Mouse (Mus musculus): ENCODE measurements at regions not wholly inside any gene's neighbourhood (a gene's known extent, or its start where the extent isn't known, plus 50 kb on each side); places are given as distances from the start of the nearest gene placed in this dataset.

GRCm38 (mm10) chr3:27046313-27046712, 107.4 kb downstream of the Ect2 start:
- no peak overlapping the region for H3K9ac ChIP-seq (ENCODE audit: control insufficient read depth, low read depth, low read length, poor library complexity, severe bottlenecking)
- TF ChIP-seq CTCF (IDR thresholded peaks at IDR 0.05 in 2 of 3, conservative IDR thresholded peaks at IDR 0.05 in 1 of 3; ENCODE audit: control insufficient read depth in 1 of 3, insufficient read depth in 1 of 3, low read depth in 2 of 3, low read length in 3 of 3, poor library complexity in 1 of 3, severe bottlenecking in 1 of 3) (no peak), KAT2A (conservative IDR thresholded peaks at IDR 0.05; ENCODE audit: low read depth, low read length) (no peak), USF2 (IDR thresholded peaks at IDR 0.05; ENCODE audit: borderline replicate concordance in 1 of 2, insufficient read depth in 1 of 2, low read depth in 1 of 2, low read length in 2 of 2) (no peak), MAFK (IDR thresholded peaks at IDR 0.05; ENCODE audit: borderline replicate concordance, low read depth, low read length) (peak; percentile 72; the same call in 1 of the 2 replicates), MEF2A (IDR thresholded peaks at IDR 0.05; ENCODE audit: extremely low read depth, insufficient replicate concordance, low read depth, low read length, poor library complexity, severe bottlenecking) (no peak), BHLHE40 (IDR thresholded peaks at IDR 0.05; ENCODE audit: borderline replicate concordance, low read depth, low read length) (no peak), MXI1 (IDR thresholded peaks at IDR 0.05; ENCODE audit: low read depth, low read length) (no peak), ETS1 (IDR thresholded peaks at IDR 0.05; ENCODE audit: low read depth, low read length) (no peak), TAL1 (IDR thresholded peaks at IDR 0.05; ENCODE audit: low read length) (no peak)
- no peak for DNase-seq (ENCODE audit: low read depth, low spot score)
- H3K27ac ChIP-seq (ENCODE audit: control insufficient read depth, low read depth, low read length) = no peak overlapping the region
- no peaks in the 10 kb centered on the region for H3K36me3 ChIP-seq (ENCODE audit: control insufficient read depth in 1 of 2, insufficient read depth in 2 of 2, low read length in 2 of 2)
- H3K79me2 ChIP-seq (ENCODE audit: control insufficient read depth, insufficient read depth, low read length, poor library complexity) = no peaks in the 10 kb centered on the region
- H3K27me3 ChIP-seq (ENCODE audit: control insufficient read depth in 1 of 2, insufficient read depth in 2 of 2, low read length in 2 of 2) = no peaks in the 10 kb centered on the region; a peak in 1 of 4 replicates
- H3K4me3 ChIP-seq (ENCODE audit: control insufficient read depth in 1 of 2, insufficient read depth in 1 of 2, low read depth in 2 of 2, low read length in 2 of 2) = no peak overlapping the region
- H3K4me1 ChIP-seq (ENCODE audit: control insufficient read depth in 1 of 2, insufficient read depth in 2 of 2, low read length in 2 of 2) = no peaks in the 10 kb centered on the region
- no peaks in the 10 kb centered on the region for H3K9me3 ChIP-seq (replicated peaks; ENCODE audit: insufficient read depth, low read length)

- H3K9me3 ChIP-seq (replicated peaks; ENCODE audit: insufficient read depth, low read length) = no peaks in the 10 kb centered on the region
- no peaks in the 10 kb centered on the region; a peak in 1 of 4 replicates for H3K27me3 ChIP-seq (ENCODE audit: control insufficient read depth in 1 of 2, insufficient read depth in 2 of 2, low read length in 2 of 2)
- no peaks in the 10 kb centered on the region for H3K4me1 ChIP-seq (ENCODE audit: control insufficient read depth in 1 of 2, insufficient read depth in 2 of 2, low read length in 2 of 2)
- DNase-seq (ENCODE audit: low read depth, low spot score) = no peak
- TF ChIP-seq TAL1 (IDR thresholded peaks at IDR 0.05; ENCODE audit: low read length) = no peak
- no peak for TF ChIP-seq ZMIZ1 (IDR thresholded peaks at IDR 0.05; ENCODE audit: low read depth, low read length)
- no peak for TF ChIP-seq USF2 (IDR thresholded peaks at IDR 0.05; ENCODE audit: borderline replicate concordance in 1 of 2, insufficient read depth in 1 of 2, low read depth in 1 of 2, low read length in 2 of 2)
- no peak for TF ChIP-seq BHLHE40 (IDR thresholded peaks at IDR 0.05; ENCODE audit: borderline replicate concordance, low read depth, low read length)
- no peak for TF ChIP-seq ETS1 (IDR thresholded peaks at IDR 0.05; ENCODE audit: low read depth, low read length)
- no peak for TF ChIP-seq RCOR1 (IDR thresholded peaks at IDR 0.05; ENCODE audit: low read depth, low read length)
- no peak for TF ChIP-seq ZKSCAN1 (IDR thresholded peaks at IDR 0.05; ENCODE audit: low read depth, low read length)
- no peak for TF ChIP-seq ELF1 (IDR thresholded peaks at IDR 0.05; ENCODE audit: low read depth, low read length)
- no peak for TF ChIP-seq TCF12 (IDR thresholded peaks at IDR 0.05; ENCODE audit: low read depth, low read length)
- H3K27ac ChIP-seq (ENCODE audit: control insufficient read depth, low read depth, low read length) = no peak overlapping the region
- no peaks in the 10 kb centered on the region for H3K79me2 ChIP-seq (ENCODE audit: control insufficient read depth, insufficient read depth, low read length, poor library complexity)
- no peaks in the 10 kb centered on the region for H3K36me3 ChIP-seq (ENCODE audit: control insufficient read depth in 1 of 2, insufficient read depth in 2 of 2, low read length in 2 of 2)
- no peak overlapping the region for H3K4me3 ChIP-seq (ENCODE audit: control insufficient read depth in 1 of 2, insufficient read depth in 1 of 2, low read depth in 2 of 2, low read length in 2 of 2)
- H3K9ac ChIP-seq (ENCODE audit: control insufficient read depth, low read depth, low read length, poor library complexity, severe bottlenecking) = no peak overlapping the region
These were observed 108.9 kb downstream of the Ect2 start for GRCm38 (mm10) chr3:27044730-27045129.

Data from MEL (cell line).